Mouse (Mus musculus) liver, embryonic 16.5 days (tissue): ENCODE measurements at regions not wholly inside any gene's neighbourhood (a gene's known extent, or its start where the extent isn't known, plus 50 kb on each side); places are given as distances from the start of the nearest gene placed in this dataset.

Experiments used
- ATAC-seq: fragments of 200-750 bp; cut with Nextera tagmentation; 2 replicates; pipeline ENCODE4 v1.8.0; 2017; ENCODE audit warnings: low read depth, mild to moderate bottlenecking, moderate number of reproducible peaks, moderate library complexity
- H3K27ac ChIP-seq: fragments of 300-500 bp; sonication (generic); 2 replicates; pipeline ENCODE4 v1.5.1; 2014; ENCODE audit warnings: mild to moderate bottlenecking, low read length
- H3K27me3 ChIP-seq: fragments of 300-500 bp; sonication (generic); 2 replicates; pipeline ENCODE4 v1.6.1; 2014; ENCODE audit warnings: low read depth, low read length, mixed read lengths; ENCODE audit not compliant: control insufficient read depth, insufficient read depth
- H3K36me3 ChIP-seq: fragments of 300-500 bp; sonication (generic); 2 replicates; pipeline ENCODE4 v1.6.1; 2014; ENCODE audit warnings: mild to moderate bottlenecking; ENCODE audit not compliant: control insufficient read depth, insufficient read depth
- H3K4me1 ChIP-seq: fragments of 300-500 bp; sonication (generic); 2 replicates; pipeline ENCODE4 v1.6.1; 2014; ENCODE audit warnings: low read depth, low read length, mixed read lengths; ENCODE audit not compliant: control insufficient read depth
- H3K4me2 ChIP-seq: fragments of 300-500 bp; sonication (generic); 2 replicates; pipeline ENCODE4 v1.6.1; 2014; ENCODE audit warnings: low read depth, low read length, mixed read lengths
- H3K4me3 ChIP-seq: fragments of 300-500 bp; sonication (generic); 2 replicates; pipeline ENCODE4 v1.5.1; 2014; ENCODE audit warnings: low read depth, mild to moderate bottlenecking, low read length
- H3K9ac ChIP-seq: fragments of 300-500 bp; sonication (generic); 2 replicates; pipeline ENCODE4 v1.6.1; 2014; ENCODE audit warnings: low read depth, low read length
- H3K9me3 ChIP-seq: fragments of 300-500 bp; sonication (generic); replicated peaks from 2 replicates; pipeline ENCODE4 v1.6.1; 2016; ENCODE audit warnings: low read length; ENCODE audit not compliant: control insufficient read depth
- WGBS: fragments of 180-500 bp; shearing (Covaris S2); extraction: QIAGEN DNeasy Blood & Tissue Kit; methylation state at CpG from one replicate; pipeline ENCODE4 v1.1.7; 2014; ENCODE audit not compliant: insufficient replicate concordance; 5-methylcytosine and 5-hydroxymethylcytosine counted together

- WGBS, result 72% methylated on average over 5 of the region's 5 CpGs
- H3K27ac ChIP-seq, result no peak overlapping the region
- H3K36me3 ChIP-seq, result no peaks in the 10 kb centered on the region
- H3K4me2 ChIP-seq, result no peak overlapping the region
- no peak for ATAC-seq
- no peaks in the 10 kb centered on the region for H3K27me3 ChIP-seq
- no peaks in the 10 kb centered on the region for H3K4me1 ChIP-seq
- H3K9me3 ChIP-seq, result no peaks in the 10 kb centered on the region
- H3K4me3 ChIP-seq, result no peak overlapping the region
- H3K9ac ChIP-seq, result no peak overlapping the region
Observed at GRCm38 (mm10) chr13:84378553-84379332, 156.6 kb downstream of the Tmem161b start.

DNA sequence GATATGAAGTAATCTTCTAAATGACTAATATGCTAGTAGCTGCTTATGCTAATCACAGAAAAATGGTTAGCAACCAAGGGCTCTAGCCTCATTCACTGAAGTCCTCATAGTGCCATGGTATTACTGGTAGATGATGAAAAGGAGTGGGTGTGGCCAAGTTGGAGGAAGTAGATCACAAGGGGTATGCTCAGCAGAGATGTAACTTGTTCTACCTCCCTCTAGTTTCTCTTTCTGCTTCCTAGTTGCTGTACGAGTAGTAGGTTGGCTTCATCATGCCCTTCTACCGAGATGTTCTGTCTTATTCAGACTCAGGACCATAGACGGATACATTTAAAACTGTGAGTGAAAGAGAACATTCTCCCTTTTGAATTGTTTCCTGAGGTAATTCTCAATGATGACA, 169.5 kb downstream of the Tmem161b start:
- H3K9me3 ChIP-seq, result no peaks in the 10 kb centered on the region
- H3K27me3 ChIP-seq, result no peaks in the 10 kb centered on the region
- no peak for ATAC-seq
- WGBS, result 65% methylated on average over 3 of the region's 3 CpGs
- H3K9ac ChIP-seq, result no peak overlapping the region
- no peak overlapping the region for H3K4me3 ChIP-seq
- no peaks in the 10 kb centered on the region for H3K4me1 ChIP-seq
- H3K27ac ChIP-seq, result no peak overlapping the region
- no peaks in the 10 kb centered on the region for H3K36me3 ChIP-seq
- H3K4me2 ChIP-seq, result no peak overlapping the region

DNA sequence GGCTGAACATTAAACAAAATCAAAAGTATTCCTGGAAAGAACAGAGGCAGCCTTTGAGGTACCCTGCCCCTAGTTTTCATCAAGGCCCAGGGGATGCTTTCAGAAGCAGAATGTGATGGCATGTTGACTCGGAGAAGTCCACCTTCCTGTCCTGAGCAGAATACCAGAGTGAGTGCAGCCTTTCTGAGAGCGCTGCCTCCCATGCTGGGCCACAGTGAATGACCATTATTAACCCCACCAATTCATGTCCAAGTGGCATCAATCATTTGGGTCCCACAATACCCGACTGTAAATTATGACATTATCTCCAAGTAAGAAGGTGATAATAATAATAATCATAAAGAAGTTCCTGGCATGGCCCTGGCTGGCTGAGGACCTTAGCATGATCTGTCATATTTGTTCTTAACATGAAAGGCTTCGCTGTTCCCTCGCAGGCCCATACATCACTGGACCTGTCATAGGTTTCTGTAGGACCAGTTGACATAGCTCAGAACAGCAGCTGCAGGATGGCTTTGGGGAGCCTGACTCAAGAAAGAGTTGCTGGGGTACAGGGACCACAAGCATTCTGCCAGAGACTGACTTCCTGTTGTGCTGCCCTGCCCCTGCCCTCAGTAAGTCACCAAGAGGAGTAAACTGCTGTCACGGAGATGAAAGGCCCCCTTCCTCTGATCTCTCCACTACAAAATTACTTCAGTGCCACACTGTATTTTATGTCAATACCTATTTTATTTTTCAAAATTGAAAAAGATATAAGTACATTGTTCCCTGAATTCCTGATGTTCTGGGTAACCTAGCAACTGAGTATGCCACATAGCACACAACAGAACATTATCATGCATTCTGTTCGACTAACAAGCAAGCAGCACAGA, 176.6 kb downstream of the Tmem161b start:
- H3K9me3 ChIP-seq, result no peaks in the 10 kb centered on the region
- no peak overlapping the region for H3K4me2 ChIP-seq
- WGBS, result 36% methylated on average over 7 of the region's 7 CpGs
- H3K27me3 ChIP-seq, result no peaks in the 10 kb centered on the region
- no peak for ATAC-seq
- no peak overlapping the region for H3K4me3 ChIP-seq
- H3K9ac ChIP-seq, result no peak overlapping the region
- no peaks in the 10 kb centered on the region for H3K4me1 ChIP-seq
- H3K27ac ChIP-seq, result no peak overlapping the region
- no peaks in the 10 kb centered on the region for H3K36me3 ChIP-seq

DNA sequence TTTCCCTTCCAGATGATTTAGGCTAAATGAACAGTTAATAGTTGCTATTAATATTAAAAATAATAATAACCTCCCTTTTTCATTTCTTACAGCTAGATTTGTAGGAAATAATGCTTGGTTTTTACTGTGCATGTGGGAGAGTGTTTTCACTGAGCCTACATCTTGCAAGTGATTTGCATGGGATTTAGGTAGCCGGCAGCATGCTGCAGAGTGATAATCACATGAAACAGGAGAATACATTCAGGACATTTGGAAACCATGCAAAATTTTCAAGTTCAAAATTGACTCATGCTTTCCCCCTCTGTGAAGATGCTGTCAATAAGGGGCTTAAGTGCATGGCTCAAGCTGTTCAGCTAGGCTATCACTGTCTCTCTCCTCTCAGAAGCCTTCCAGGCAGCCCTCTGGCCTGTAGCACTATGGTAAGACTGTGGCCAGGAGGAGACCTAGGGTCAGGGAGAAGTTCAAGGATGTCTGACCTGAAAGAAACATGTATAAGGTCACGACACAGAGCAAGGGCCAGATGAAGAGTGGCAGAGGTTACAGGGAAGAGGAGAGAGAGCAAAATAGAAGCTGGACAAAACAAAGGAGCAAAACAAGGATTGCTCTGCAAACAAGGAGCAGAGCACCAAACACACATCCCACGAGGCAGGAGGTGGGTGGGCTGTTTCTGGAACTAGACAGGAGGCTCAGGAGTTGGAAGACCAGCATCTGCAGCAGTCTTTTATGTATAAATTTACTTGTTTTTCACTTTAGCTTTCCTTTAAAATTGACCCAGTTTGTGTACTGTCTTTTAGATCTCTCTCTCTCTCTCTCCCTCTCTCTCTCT, 177.5 kb downstream of the Tmem161b start:
- Histone ChIP-seq H3K27me3 (no peaks in the 10 kb centered on the region), H3K9ac (no peak overlapping the region), H3K9me3 (no peaks in the 10 kb centered on the region), H3K27ac (no peak overlapping the region), H3K4me3 (no peak overlapping the region), H3K36me3 (no peaks in the 10 kb centered on the region), H3K4me2 (no peak overlapping the region), H3K4me1 (no peaks in the 10 kb centered on the region)
- ATAC-seq, result no peak
- 33% methylated on average over 3 of the region's 3 CpGs for WGBS

- Histone ChIP-seq H3K9me3 (no peaks in the 10 kb centered on the region), H3K4me3 (no peak overlapping the region), H3K36me3 (no peaks in the 10 kb centered on the region), H3K27me3 (no peaks in the 10 kb centered on the region), H3K27ac (no peak overlapping the region), H3K9ac (no peak overlapping the region), H3K4me1 (no peaks in the 10 kb centered on the region), H3K4me2 (no peak overlapping the region)
- no peak for ATAC-seq
Observed at GRCm38 (mm10) chr13:84401006-84401405, 178.9 kb downstream of the Tmem161b start.

- Histone ChIP-seq H3K27me3 (no peaks in the 10 kb centered on the region), H3K4me1 (no peaks in the 10 kb centered on the region), H3K9ac (no peak overlapping the region), H3K27ac (no peak overlapping the region), H3K36me3 (no peaks in the 10 kb centered on the region), H3K4me2 (no peak overlapping the region), H3K4me3 (no peak overlapping the region), H3K9me3 (no peaks in the 10 kb centered on the region)
- 71% methylated on average over 19 of the region's 19 CpGs for WGBS
- no peak for ATAC-seq
Observed at GRCm38 (mm10) chr13:84404566-84405194, 182.6 kb downstream of the Tmem161b start.

- Histone ChIP-seq H3K4me3 (no peak overlapping the region), H3K36me3 (no peaks in the 10 kb centered on the region), H3K27me3 (no peaks in the 10 kb centered on the region), H3K4me1 (no peaks in the 10 kb centered on the region), H3K9ac (no peak overlapping the region), H3K9me3 (no peaks in the 10 kb centered on the region), H3K4me2 (no peak overlapping the region), H3K27ac (no peak overlapping the region)
- ATAC-seq, result no peak
- 28% methylated on average over 2 of the region's 2 CpGs for WGBS
Observed at GRCm38 (mm10) chr13:84434444-84434843, 212.3 kb downstream of the Tmem161b start.

GRCm38 (mm10) chr13:84437586-84438443, 215.7 kb downstream of the Tmem161b start:
- no peaks in the 10 kb centered on the region for H3K9me3 ChIP-seq
- H3K4me1 ChIP-seq, result no peaks in the 10 kb centered on the region
- WGBS, result 58% methylated on average over 5 of the region's 5 CpGs
- H3K27me3 ChIP-seq, result no peaks in the 10 kb centered on the region
- no peaks in the 10 kb centered on the region for H3K36me3 ChIP-seq
- no peak overlapping the region for H3K9ac ChIP-seq
- H3K4me2 ChIP-seq, result no peak overlapping the region
- no peak overlapping the region for H3K27ac ChIP-seq
- H3K4me3 ChIP-seq, result no peak overlapping the region
- no peak for ATAC-seq
